Mouse (Mus musculus) left cerebral cortex, adult 2 months (tissue): ENCODE measurements at regions not wholly inside any gene's neighbourhood (a gene's known extent, or its start where the extent isn't known, plus 50 kb on each side); places are given as distances from the start of the nearest gene placed in this dataset.

Experiments
- DNase-seq, 2 experiments: peaks; one replicate each; pipeline ENCODE4 v3.0.0; 2021 to 2022; ENCODE audit warnings: low spot score in 2 of 2, mixed read lengths in 1 of 2; ENCODE audit errors: extremely low spot score in 1 of 2
- H3K27ac ChIP-seq: fragments of 200-600 bp; 2 replicates; pipeline ENCODE4 v1.8.1; 2022
- H3K4me3 ChIP-seq: fragments of 200-600 bp; 2 replicates; pipeline ENCODE4 v1.8.1; 2022
- CTCF ChIP-seq: fragments of 200-600 bp; IDR thresholded peaks from 2 replicates; pipeline ENCODE4 v1.8.1; 2022; ENCODE audit warnings: antibody characterized with exemption, mild to moderate bottlenecking, moderate library complexity
- intact Hi-C: fragments of 180-260 bp; cut with DNase I; formaldehyde crosslinking; loops from one replicate; pipeline ENCODE4 v1.15.1; 2025

DNA sequence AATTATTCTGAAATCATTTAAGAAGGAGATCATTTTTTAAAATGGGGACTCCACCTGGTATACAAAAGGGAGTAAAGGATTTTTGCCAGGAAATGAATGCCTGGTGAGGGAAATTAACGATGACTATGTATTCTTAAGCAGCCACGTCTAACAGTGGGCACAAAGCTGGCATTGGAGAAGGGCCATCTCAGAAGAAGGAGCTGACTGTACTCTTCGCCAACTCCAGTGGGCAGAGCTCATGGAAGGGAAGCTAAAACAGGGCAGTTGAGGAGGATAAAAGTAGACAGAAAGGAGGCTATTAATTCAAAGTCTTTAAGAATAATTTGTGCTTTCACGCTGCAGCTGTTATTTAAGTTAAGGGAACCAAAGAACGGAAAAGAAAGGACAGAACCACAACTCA, 294.2 kb downstream of the H2al1n start:
- no peak overlapping the region for H3K27ac ChIP-seq
- intact Hi-C loops, result no loop called here
- H3K4me3 ChIP-seq, result no peak overlapping the region
- TF ChIP-seq CTCF, result no peak
- peak in 1 of 2 experiments; percentile 9 for DNase-seq
